Mouse (Mus musculus) urinary bladder, postnatal 36 days (tissue): ENCODE measurements around the gene Mcoln1.
A peak's percentile ranks its signal among the peaks of the same experiment; 100 is the strongest.

Experiments
- DNase-seq, 2 experiments: peaks; one replicate each; pipeline ENCODE4 v3.0.0; 2022; ENCODE audit warnings: low spot score in 2 of 2, mixed read lengths in 1 of 2

Gene Mcoln1

DNA sequence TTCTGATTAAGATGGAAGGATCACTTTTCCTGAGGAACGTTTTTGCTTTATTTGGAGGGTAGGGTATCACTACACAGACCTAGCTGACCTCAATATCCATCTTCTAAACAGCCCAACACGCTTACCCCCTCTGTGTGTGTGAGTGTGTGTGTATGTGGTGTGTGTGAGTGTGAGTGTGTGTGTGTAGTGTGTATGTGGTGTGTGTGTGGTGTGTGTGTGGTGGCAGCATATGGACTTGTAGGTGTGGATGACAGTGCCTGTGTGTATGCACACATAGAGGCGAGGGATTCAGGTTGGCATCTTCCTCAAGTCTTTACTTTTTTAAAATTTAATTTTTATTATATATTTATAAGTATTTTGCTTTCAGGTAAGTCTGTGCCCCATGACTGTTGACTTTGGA, 1.7 kb upstream of the Mcoln1 start:
- DNase-seq = no peak

DNA sequence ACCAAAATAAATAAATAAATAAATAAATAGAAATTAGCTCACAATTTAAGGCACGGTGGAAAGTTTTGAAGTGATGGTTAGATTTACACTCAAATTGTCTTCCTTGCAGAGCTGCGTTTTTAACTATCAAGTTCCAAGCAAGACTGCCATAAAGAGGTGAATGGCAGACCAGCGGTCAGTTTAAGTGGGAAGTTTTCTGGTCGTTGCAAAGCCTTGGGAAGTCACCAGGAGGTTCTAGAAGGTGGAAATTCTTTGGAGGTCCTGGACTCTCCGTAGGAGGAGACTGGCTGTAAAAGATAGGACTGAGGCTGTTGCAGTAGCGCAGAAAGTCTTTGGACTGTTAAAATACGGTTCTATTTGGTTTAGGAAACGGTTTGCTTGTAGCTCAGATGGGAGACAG, 506 bp upstream of the Mcoln1 start:
- no peak for DNase-seq

DNA sequence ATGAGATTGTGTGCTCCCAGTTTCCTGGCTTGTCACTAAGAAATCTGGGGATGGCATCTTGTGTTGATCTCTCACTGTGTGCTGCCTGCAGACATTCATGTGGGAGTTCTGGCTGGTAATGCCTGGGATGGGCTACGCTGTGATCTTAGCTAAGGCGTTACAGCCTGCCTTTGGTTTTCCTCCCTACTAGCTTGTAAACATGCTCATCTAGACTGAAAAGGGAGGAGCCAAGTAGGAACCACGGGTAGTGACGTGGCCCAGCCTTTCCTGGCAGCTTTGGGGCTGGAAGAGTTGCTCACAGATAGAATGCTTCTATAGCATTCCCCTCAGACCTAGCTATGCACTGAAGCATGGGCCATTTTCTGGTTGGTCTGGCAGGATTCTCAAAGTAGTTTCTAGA, 2.0 kb downstream of the Mcoln1 start:
- DNase-seq = peak in 1 of 2 experiments; percentile 35

DNA sequence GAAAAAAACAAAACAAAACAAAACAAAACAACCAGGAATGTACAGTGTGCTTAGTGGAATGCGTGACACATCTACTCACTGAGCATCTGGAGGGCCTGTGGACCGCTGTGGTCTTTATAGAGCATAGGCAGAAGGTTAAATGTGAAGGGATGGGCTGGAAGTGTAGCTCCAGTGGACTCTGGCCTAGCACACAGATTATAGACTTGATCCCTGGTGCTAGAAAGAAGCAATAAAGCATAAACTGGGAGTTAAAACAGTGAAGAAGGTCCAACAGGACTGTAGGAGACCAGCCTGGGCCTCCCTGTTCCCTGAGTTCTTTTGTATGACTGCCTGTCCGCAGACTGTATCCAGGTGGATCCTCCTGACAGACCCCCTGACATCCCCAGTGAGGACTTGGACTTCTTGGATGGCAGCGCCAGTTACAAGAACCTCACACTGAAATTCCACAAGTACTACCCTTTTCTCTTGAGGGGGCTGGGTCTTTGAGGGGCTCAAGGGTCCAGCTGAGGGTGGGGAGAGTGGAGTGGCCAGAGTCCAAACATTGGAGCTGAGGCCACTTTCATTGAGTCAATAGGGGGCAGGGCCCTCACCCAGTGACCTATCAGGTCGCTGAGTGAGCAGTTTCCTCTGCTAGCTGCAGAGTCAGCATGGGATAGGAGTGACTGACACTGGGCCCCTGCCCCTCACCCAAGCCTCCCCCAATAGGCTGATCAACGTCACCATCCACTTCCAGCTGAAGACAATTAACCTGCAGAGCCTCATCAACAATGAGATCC, 7.9 kb downstream of the Mcoln1 start:
- no peak for DNase-seq

DNA sequence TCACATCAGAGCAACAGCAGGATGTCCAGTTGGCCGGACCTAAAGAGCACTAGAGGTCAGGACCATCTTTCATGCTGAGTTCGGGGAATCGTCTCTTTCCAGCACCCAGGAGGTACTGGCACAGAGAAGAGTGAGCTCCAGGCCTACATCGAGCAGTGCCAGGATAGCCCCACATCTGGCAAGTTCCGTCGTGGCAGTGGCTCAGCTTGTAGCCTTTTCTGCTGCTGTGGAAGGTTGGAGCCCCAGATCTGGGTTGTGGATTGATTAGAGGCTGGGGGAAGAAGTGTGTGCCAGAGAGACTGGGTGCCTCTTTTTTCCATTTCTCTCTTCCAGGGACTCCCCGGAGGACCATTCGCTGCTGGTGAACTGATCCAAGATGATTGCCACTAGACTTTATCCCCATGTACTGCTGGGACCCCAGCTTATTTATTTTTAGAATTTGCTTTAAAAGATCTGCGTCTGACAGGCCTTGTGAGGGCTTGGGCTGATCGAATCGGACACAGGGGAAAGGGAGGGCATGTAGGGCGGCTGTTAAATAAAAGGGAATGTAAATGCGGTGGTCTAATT, 14.5 kb downstream of the Mcoln1 start:
- no peak for DNase-seq

DNA sequence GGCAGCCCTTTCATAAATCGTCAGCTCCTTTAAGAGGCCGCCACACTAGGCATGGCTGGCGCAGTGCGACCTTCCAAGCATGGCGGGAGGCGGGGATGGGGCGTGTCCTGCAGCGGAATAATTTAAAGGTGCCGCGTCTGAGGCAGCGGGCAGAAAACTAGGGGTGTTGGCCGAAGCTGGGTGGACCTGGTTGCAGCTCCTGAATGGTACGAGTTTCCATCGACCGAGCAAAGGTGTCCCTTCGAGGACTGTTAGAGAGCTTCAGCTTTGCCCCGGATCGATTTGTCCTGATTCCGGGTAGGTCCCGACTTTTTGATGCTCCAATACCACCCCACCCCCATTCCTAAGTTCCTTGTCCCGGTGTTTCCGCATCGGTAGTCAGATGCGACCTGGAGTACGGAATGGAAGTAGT, 15.0 kb downstream of the Mcoln1 start, which contains the start of gene Pnpla6:
Gene Pnpla6, plus strand, starts transcription at position 125 of the 412 bp plus-strand sequence.
- DNase-seq = peak; percentile 89 to 91

DNA sequence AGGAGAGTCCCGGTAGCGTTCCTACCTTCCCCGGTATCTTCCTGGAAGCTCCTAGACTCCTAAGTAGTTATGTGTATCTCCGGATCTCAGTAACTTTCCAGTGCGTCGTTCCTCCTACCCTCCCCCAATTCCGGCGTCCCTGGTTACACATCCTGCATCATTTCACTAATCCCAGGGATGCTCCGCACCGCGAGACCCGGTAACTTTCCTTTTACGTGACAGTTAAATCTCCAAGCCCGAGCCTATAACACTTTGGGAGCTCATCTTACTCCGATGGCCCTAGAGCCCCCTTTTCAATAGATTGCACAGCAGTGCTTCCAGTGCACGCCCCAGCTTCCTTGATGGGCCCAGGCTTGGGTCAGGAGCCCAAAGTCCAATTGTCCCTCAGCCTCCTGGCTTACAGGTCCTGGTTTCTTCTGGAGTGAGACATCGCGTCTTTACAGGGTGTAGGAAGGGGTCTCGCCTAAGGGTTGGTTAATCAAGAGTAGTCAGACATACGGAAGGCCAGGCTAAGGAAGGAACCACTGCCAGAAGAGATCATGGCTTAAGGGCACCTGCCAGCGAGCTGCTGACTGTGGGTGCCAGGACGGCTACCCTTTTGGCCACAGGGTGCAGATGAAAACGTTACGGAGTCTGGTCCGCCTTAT, 15.6 kb downstream of the Mcoln1 start:
- DNase-seq = no peak

DNA sequence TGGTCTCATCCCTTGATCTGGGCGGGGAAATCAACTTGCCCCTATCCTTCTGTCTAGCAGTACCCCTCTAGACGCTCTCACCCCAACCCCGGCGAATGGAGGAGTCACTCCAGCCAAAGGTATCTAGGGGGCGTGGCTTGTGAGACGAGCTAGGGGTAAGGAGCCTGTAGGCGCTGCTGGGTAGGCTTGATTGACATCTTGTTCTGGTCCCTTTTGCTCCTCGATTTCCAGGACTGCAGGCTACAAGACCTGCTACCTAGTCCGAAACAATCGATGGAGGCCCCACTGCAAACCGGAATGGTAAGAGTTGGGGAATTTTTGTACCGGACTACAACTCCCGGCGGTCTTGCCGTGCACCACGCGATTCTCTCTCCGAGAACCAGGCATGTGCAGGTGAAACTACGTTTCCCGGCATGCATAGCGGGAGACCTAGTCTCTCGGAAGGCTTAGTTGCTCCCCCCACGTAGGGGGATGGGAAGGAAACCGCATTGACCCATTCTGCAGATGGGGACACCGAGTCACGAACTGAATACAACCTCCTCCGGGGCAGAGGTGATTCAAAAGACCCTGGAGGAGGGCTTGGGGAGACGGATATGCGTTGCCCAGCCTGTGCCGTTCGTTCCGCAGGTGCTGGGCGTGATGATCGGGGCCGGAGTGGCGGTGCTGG, 16.3 kb downstream of the Mcoln1 start:
- DNase-seq = peak; percentile 92

DNA sequence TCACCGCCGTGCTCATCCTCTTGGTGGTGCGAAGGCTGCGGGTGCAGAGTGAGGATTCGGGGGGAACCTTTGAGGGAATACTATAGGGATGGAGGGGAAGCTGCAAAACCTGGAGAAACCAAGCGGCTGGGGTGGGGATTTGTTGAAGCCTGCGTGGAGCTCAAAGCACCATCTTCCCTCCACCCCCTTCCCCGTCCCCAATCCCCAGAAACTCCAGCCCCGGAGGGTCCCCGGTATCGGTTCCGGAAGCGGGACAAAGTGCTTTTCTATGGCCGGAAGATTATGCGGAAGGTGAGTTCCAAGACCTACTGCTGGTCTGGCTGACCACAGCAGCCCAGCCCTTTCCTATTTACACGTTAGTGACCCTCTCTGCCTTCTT, 16.8 kb downstream of the Mcoln1 start:
- no peak for DNase-seq

DNA sequence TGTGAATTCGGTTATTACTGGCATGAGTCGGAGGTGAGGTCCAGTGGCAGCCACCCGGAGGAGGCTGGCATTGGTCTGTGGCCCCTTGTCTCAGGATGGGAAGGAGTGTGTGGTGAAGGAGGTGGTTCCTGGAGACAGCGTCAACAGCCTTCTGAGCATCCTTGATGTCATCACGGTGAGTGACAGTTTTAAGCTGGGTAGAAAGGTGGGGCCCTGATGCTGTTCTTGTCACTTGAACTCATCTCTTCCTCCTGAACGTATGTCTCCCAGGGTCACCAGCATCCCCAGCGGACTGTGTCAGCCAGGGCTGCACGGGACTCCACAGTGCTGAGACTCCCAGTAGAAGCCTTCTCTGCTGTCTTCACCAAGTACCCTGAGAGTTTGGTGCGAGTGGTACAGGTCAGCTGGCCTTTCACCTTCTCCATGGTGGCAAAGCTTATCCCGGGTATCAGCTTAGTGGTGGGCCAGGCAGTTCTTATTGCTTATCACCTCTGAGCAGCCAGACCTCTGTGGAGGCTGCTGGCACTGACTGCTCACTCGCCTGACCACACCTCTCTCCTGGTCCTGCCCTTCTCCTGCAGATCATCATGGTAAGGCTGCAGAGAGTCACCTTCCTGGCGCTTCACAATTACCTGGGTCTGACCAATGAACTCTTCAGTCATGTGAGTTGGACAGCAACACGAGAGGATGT, 21.9 kb downstream of the Mcoln1 start:
- DNase-seq = no peak

DNA sequence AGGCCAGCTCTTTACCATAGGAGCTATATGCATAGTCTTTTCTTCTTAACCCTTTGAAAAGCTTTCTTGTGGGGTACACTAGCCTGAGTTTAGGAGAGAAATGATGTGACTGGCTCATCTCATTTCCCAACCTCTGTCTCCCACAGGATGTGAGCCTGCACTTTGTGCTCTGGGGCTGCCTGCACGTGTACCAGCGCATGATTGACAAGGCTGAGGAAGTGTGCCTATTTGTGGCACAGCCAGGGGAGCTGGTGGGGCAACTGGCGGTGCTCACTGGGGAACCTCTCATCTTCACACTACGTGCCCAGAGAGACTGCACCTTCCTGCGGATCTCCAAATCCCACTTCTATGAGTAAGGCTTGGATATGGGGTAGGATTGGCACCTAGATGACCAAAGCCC, 30.6 kb downstream of the Mcoln1 start:
- DNase-seq = no peak

DNA sequence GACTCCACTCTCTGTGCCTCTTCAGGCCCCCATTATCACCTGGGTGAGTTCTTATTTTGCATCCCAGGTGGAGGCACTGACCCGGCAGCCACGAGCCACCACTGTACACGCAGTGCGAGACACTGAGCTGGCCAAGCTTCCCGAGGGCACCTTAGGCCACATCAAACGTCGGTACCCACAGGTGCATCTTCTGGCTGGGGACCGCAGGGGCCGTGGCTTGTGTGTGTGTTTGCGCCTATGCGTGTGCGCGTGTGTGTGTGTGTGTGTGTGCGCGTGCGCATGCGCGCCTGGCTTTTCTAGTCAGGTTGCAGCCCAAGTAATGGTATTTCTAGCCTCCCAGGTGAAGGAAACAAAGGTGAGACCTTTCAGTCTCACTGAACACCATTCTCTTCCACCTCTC, 31.7 kb downstream of the Mcoln1 start:
- DNase-seq = no peak

DNA sequence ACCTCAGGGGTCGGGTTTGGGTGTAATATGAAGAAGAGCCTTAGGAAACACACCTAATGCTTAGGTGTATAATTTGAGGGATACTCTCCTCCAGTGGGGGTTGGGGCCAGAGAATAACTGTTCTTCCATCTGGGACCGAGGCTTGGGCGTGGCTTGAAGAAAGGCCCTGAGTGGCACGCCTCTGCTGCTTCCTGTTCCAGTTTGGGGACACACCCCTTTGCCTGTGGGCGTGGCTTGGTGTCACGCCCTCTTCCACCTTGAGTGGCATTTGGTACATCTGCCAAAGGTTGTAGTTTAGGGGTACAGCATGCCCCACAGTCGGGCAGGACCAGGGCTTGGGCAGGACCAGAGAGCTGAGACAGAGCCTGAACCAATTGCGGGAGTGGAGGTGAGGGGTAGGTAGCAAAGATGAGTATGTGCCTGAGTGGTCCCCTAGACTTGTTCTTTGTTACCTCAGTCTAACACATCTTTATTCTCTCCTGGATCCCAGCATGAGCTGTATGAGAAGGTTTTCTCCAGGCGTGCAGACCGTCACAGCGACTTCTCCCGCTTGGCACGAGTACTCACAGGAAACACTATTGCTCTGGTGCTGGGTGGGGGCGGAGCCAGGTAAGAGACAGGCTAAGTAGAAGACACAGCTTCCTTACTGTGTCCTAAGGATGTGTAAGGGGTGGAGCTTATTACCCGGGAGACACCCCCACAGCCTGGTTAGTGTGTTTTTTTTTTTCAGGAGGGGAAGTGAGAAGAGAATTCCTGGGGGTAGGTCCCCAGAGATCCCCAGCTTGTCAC, 36.0 kb downstream of the Mcoln1 start:
- DNase-seq = no peak

DNA sequence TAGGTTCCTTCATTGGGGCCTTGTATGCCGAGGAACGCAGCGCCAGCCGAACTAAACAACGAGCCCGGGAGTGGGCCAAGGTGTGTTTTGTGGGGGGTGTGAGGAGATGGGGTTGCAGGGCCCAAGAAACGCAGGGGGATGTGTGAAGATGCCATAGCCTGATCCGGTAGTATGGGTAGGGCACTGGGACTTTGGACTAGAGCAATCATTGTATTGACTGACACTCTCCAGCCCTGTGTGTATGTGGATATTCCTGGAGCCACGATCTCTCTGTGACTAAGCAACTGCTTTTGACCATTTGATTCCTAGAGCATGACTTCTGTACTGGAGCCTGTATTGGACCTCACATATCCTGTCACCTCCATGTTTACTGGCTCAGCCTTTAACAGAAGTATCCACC, 36.7 kb downstream of the Mcoln1 start:
- DNase-seq = no peak

DNA sequence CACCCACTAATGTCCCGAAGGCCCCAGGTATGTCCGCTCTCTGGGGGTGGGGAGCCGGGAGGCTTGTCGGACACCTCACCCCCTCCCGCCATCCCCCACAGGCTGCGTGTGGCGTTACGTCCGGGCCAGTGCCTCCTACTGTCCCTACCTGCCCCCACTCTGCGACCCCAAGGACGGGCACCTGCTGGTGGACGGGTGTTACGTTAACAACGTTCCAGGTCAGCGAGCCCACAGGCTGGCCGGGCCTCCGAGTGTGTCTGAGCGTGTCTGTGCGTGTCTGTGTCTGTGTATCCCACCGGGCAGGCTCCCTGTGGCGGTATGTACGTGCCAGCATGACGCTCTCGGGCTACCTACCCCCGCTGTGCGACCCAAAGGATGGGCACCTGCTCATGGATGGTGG, 37.4 kb downstream of the Mcoln1 start:
- no peak for DNase-seq

DNA sequence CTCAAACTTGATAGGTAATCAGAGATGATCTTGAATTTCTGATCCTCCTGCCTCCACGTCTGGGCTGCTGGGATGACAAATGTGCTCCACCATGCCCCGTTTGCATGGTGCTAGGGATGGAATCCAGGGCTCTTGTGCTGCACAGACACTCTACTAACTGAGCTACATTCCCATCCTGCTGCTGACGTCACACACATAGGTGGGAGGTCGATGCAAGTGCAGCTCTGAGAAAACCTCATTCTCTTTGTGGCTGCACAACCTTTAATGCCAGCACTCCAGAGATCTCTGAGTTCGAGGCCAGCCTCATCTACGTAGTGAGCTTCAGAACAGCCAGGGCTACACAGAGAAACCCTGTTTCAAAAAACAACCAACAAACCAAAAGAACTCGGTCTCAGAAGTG, 38.9 kb downstream of the Mcoln1 start:
- no peak for DNase-seq

DNA sequence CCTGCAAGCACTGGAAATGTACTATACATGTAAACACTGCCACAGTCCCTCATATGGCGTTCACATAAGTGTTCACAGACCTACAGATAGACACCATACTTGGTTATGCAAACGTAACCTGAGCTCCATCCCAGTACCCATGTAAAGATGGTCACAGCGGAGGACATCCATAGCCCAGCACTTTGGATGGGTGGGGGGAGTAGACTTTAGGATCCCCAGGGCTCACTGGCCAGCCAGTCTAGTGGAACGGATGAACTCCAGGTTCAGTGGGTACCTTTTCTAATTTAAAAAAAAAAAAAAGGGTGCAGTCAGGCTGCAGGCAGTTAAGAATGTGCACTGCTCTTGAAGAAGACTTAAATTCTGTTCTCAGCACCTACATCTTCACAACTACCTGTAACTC, 39.8 kb downstream of the Mcoln1 start:
- no peak for DNase-seq

DNA sequence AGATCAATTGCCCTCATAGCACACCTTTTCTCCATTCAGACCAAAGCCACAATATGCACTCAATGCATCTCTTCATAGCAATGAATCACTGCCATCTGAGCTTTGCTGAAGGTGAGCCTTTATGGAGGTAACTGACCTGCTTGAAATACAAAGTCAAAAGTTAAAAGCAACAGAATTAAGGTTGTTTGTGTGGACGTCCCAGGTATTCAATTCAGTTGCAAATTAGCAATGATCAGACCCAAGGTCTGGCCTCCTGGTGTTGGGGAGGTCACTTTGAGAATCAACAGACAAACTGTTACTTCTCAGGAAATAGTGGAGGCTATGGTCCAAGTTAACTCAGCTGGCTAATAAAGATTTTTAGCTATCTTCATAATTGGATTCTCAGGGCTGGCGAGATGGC, 46.3 kb downstream of the Mcoln1 start:
- DNase-seq = no peak

DNA sequence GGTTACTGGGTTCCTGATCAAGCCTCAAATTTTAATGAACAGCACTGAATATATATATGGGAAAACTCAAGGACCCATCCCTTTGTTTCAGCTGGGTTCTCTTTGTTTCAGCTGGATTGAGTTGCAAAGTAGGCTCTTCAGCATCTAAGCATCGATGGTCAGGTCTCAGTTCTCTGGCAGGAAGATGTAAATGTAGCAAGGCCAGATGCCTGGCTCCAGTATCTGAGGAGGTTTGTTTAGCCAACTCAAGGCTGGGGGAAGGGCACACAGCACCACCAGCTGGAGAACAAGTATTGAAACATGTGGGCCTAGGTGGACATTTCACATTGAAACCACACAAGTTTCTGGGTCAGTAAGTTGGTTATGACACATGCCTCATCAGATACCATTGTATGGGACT, 52.0 kb downstream of the Mcoln1 start:
- DNase-seq = no peak

DNA sequence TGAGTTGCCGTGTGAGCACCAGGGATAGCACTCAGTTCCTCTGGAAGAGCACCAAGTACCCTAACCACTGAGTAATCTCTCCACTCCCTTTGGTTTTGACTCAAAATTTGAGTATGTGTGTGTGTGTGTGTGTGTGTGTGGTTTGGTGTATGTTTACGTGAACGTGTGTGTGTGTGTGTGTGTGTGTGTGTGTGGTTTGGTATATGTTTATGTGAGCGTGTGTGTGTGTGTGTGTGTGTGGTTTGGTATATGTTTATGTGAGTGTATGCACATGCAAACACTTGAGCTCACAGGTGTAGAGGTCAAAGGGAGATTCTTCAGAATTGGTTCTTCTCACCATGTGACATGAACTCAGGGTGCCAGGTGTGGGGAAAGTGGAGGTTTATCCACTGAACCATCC, 55.9 kb downstream of the Mcoln1 start:
- no peak for DNase-seq
